ENCODE assay signal across 12 mouse cellular contexts in genomic region chr12:77667151-77667874, GRCm38 (mm10).
DNase-seq lines count a peak whose midpoint lies in the region; ATAC-seq and TF ChIP-seq lines count a peak whose summit lies in the region.
"Had no signal": no experiment of that assay in that cellular context is flagged by ENCODE, and none has a peak within 500 bp of the region (broad histone marks: within the 10 kb centered on the region; RNA-seq: fewer than 3 reads in every experiment).

No protein-coding gene starts in this region.

- peaks cover 26% of the 10 kb centered on the region for H3K4me1 ChIP-seq in heart, embryonic 10.5 days
- no peaks in the 10 kb centered on the region for H3K4me1 ChIP-seq in hindbrain, postnatal 0 days (ENCODE audit: insufficient read depth, low read length)
- H3K4me1 ChIP-seq in hindbrain, embryonic 10.5 days (replicated peaks) = peaks cover 28% of the 10 kb centered on the region
- H3K4me1 ChIP-seq in testis, adult 2 months (ENCODE audit: control insufficient read depth, insufficient read depth, low read length) = no peaks in the 10 kb centered on the region
- no peaks in the 10 kb centered on the region; the same call in 1 of the 2 replicates for H3K4me1 ChIP-seq in forebrain, postnatal 0 days (ENCODE audit: insufficient read depth)
- H3K4me1 ChIP-seq: megakaryocyte, embryonic 14.5 days; neural tube, embryonic 12.5 days had no signal

- H3K4me2 ChIP-seq in hindbrain, postnatal 0 days (ENCODE audit: low read depth, low read length) = no peak overlapping the region
- no peak overlapping the region for H3K4me2 ChIP-seq in forebrain, postnatal 0 days (ENCODE audit: low read depth)
- H3K4me2 ChIP-seq: neural tube, embryonic 12.5 days had no signal

- DNase-seq in heart, embryonic 10.5 days (ENCODE audit: low spot score) = no peak
- no peak for DNase-seq in heart, adult 18-20 months
- no peak for DNase-seq in hindbrain, postnatal 0 days (ENCODE audit: low spot score)
- DNase-seq in hindbrain, embryonic 10.5 days (ENCODE audit: low spot score) = no peak
- no peak for DNase-seq in testis, postnatal 10 days (ENCODE audit: low spot score)
- no peak for DNase-seq in forebrain, postnatal 0 days
- no peak for DNase-seq in adrenal gland, postnatal 14 days

- no peak overlapping the region for H3K9ac ChIP-seq in hindbrain, postnatal 0 days (replicated peaks; ENCODE audit: low read length)
- H3K9ac ChIP-seq in forebrain, postnatal 0 days = no peak overlapping the region
- H3K9ac ChIP-seq: neural tube, embryonic 12.5 days had no signal

- H3K4me3 ChIP-seq in heart, embryonic 10.5 days = no peak overlapping the region
- no peak overlapping the region for H3K4me3 ChIP-seq in hindbrain, postnatal 0 days (ENCODE audit: low read length)
- H3K4me3 ChIP-seq in hindbrain, embryonic 10.5 days = no peak overlapping the region
- H3K4me3 ChIP-seq in testis, adult 2 months (ENCODE audit: control insufficient read depth, low read depth, low read length) = peak overlapping the region; percentile 64
- H3K4me3 ChIP-seq in forebrain, postnatal 0 days (ENCODE audit: low read depth, low read length) = no peak overlapping the region
- H3K4me3 ChIP-seq: left cerebral cortex, adult 2 months; megakaryocyte, embryonic 14.5 days; neural tube, embryonic 12.5 days had no signal

- H3K9me3 ChIP-seq in heart, embryonic 10.5 days = no peaks in the 10 kb centered on the region
- no peaks in the 10 kb centered on the region for H3K9me3 ChIP-seq in hindbrain, postnatal 0 days (ENCODE audit: low read length)
- no peaks in the 10 kb centered on the region for H3K9me3 ChIP-seq in hindbrain, embryonic 10.5 days
- no peaks in the 10 kb centered on the region for H3K9me3 ChIP-seq in forebrain, postnatal 0 days (ENCODE audit: low read length)
- H3K9me3 ChIP-seq: megakaryocyte, embryonic 14.5 days; neural tube, embryonic 12.5 days had no signal

- H3K36me3 ChIP-seq in heart, embryonic 10.5 days = no peaks in the 10 kb centered on the region
- no peaks in the 10 kb centered on the region for H3K36me3 ChIP-seq in hindbrain, postnatal 0 days (ENCODE audit: insufficient read depth, low read length)
- no peaks in the 10 kb centered on the region for H3K36me3 ChIP-seq in hindbrain, embryonic 10.5 days
- no peaks in the 10 kb centered on the region for H3K36me3 ChIP-seq in testis, adult 2 months (ENCODE audit: control insufficient read depth, insufficient read depth, low read length)
- no peaks in the 10 kb centered on the region for H3K36me3 ChIP-seq in forebrain, postnatal 0 days (ENCODE audit: insufficient read depth)
- H3K36me3 ChIP-seq: neural tube, embryonic 12.5 days had no signal

- no peak for TF ChIP-seq CTCF in hindbrain, postnatal 0 days (IDR thresholded peaks at IDR 0.05; ENCODE audit: low read depth)
- TF ChIP-seq CTCF in testis, adult 2 months (IDR thresholded peaks at IDR 0.05; ENCODE audit: control insufficient read depth, insufficient read depth, insufficient replicate concordance, low read depth, low read length) = no peak
- no peak for TF ChIP-seq CTCF in forebrain, postnatal 0 days (IDR thresholded peaks at IDR 0.05; ENCODE audit: low read depth)

- WGBS in heart, embryonic 10.5 days = 55% methylated on average over 10 of the region's 10 CpGs
- WGBS in hindbrain, postnatal 0 days = 64% methylated on average over 10 of the region's 10 CpGs
- 76% methylated on average over 10 of the region's 10 CpGs for WGBS in hindbrain, embryonic 10.5 days
- 67% methylated on average over 10 of the region's 10 CpGs for WGBS in forebrain, postnatal 0 days

- TF ChIP-seq POLR2A in testis, adult 2 months (IDR thresholded peaks at IDR 0.05; ENCODE audit: control insufficient read depth, low read depth, low read length) = no peak

- 0 out of 2 replicates have a peak overlapping the region, but pooled peaks have one; percentile 59 for H3K27ac ChIP-seq in heart, embryonic 10.5 days
- H3K27ac ChIP-seq in hindbrain, postnatal 0 days = no peak overlapping the region
- no peak overlapping the region for H3K27ac ChIP-seq in hindbrain, embryonic 10.5 days
- no peak overlapping the region for H3K27ac ChIP-seq in testis, adult 2 months (ENCODE audit: control insufficient read depth, insufficient read depth, low read depth, low read length)
- no peak overlapping the region for H3K27ac ChIP-seq in forebrain, postnatal 0 days (ENCODE audit: low read depth, low read length)
- H3K27ac ChIP-seq: left cerebral cortex, adult 2 months; neural tube, embryonic 12.5 days; stomach, postnatal 0 days had no signal

- peaks cover 34% of the 10 kb centered on the region for H3K27me3 ChIP-seq in heart, embryonic 10.5 days (ENCODE audit: insufficient read depth, poor library complexity, severe bottlenecking)
- no peaks in the 10 kb centered on the region for H3K27me3 ChIP-seq in hindbrain, postnatal 0 days (ENCODE audit: insufficient read depth, low read length)
- peaks cover 11% of the 10 kb centered on the region; the same call in 1 of the 2 replicates for H3K27me3 ChIP-seq in hindbrain, embryonic 10.5 days (ENCODE audit: insufficient read depth, poor library complexity, severe bottlenecking)
- no peaks in the 10 kb centered on the region for H3K27me3 ChIP-seq in testis, adult 2 months (ENCODE audit: control insufficient read depth, insufficient read depth, low read length)
- H3K27me3 ChIP-seq in forebrain, postnatal 0 days (ENCODE audit: insufficient read depth, low read length) = no peaks in the 10 kb centered on the region; the same call in 1 of the 2 replicates
- H3K27me3 ChIP-seq: neural tube, embryonic 12.5 days had no signal

- peak; percentile 56; the same call in 1 of the 2 replicates for ATAC-seq in hindbrain, postnatal 0 days
- ATAC-seq in forebrain, postnatal 0 days = peak; percentile 50; the same call in 1 of the 2 replicates
